Mouse (Mus musculus) MEL (cell line): ENCODE results near the gene Fmo5. TPM values are rescaled to one million over a fixed set of nuclear protein-coding genes. Genes with fewer than 3 reads are reported as not detected.

Experiments used
- DNase-seq: peaks from one replicate; pipeline ENCODE4 v3.0.0; 2011; ENCODE audit warnings: low read depth, low spot score
- H3K27ac ChIP-seq: 2 replicates; pipeline ENCODE4 v1.5.1; 2012; ENCODE audit warnings: low read depth, mild to moderate bottlenecking, control low read depth, low read length, moderate library complexity; ENCODE audit not compliant: control insufficient read depth
- H3K27me3 ChIP-seq, 2 experiments: fragments of 150-350 bp in 1 of 2; sonication (generic) in 1 of 2; 2 replicates each; pipeline ENCODE4 v1.6.1; 2012; ENCODE audit warnings: low read length in 2 of 2, mild to moderate bottlenecking in 2 of 2, improper control_type of control experiment in 1 of 2, moderate library complexity in 1 of 2; ENCODE audit not compliant: insufficient read depth in 2 of 2, control insufficient read depth in 1 of 2
- H3K36me3 ChIP-seq, 2 experiments: 2 replicates each; pipeline ENCODE4 v1.6.1; 2012 to 2014; ENCODE audit warnings: low read length in 2 of 2, improper control_type of control experiment in 1 of 2, inconsistent platforms in 1 of 2, mild to moderate bottlenecking in 1 of 2; ENCODE audit not compliant: insufficient read depth in 2 of 2, control insufficient read depth in 1 of 2
- H3K4me1 ChIP-seq, 2 experiments: fragments of 150-350 bp in 1 of 2; sonication (generic) in 1 of 2; 2 replicates each; pipeline ENCODE4 v1.6.1; 2012; ENCODE audit warnings: low read length in 2 of 2, improper control_type of control experiment in 1 of 2, mild to moderate bottlenecking in 1 of 2; ENCODE audit not compliant: insufficient read depth in 2 of 2, control insufficient read depth in 1 of 2
- H3K4me3 ChIP-seq, 2 experiments: fragments of 150-350 bp in 1 of 2; sonication (generic) in 1 of 2; 2 replicates each; pipeline ENCODE4 v1.5.1; 2012; ENCODE audit warnings: low read depth in 2 of 2, low read length in 2 of 2, mild to moderate bottlenecking in 2 of 2, moderate library complexity in 2 of 2, control low read depth in 1 of 2, improper control_type of control experiment in 1 of 2; ENCODE audit not compliant: control insufficient read depth in 1 of 2, insufficient read depth in 1 of 2
- H3K79me2 ChIP-seq: 2 replicates; pipeline ENCODE4 v1.6.1; 2012; ENCODE audit warnings: mild to moderate bottlenecking, low read length, moderate library complexity; ENCODE audit not compliant: control insufficient read depth, poor library complexity, insufficient read depth
- H3K9ac ChIP-seq: 2 replicates; pipeline ENCODE4 v1.6.1; 2012; ENCODE audit warnings: low read depth, mild to moderate bottlenecking, control low read depth, low read length, moderate library complexity; ENCODE audit not compliant: control insufficient read depth, poor library complexity, severe bottlenecking
- H3K9me3 ChIP-seq: fragments of 150-350 bp; sonication (generic); replicated peaks from 2 replicates; pipeline ENCODE4 v1.6.1; 2012; ENCODE audit warnings: mild to moderate bottlenecking, low read length, improper control_type of control experiment, moderate library complexity; ENCODE audit not compliant: insufficient read depth
- BHLHE40 ChIP-seq: IDR thresholded peaks from 2 replicates; pipeline ENCODE4 v1.6.1; 2012; ENCODE audit warnings: low read depth, mild to moderate bottlenecking, inconsistent platforms, low read length, improper control_type of control experiment, borderline replicate concordance
- CHD1 ChIP-seq: IDR thresholded peaks from 2 replicates; pipeline ENCODE4 v1.6.1; 2012; ENCODE audit warnings: low read depth, mild to moderate bottlenecking, inconsistent platforms, low read length, improper control_type of control experiment
- CHD2 ChIP-seq: IDR thresholded peaks from 2 replicates; pipeline ENCODE4 v1.6.1; 2011; ENCODE audit warnings: low read length, improper control_type of control experiment
- CTCF ChIP-seq, 3 experiments: IDR thresholded peaks in 2 of 3; conservative IDR thresholded peaks in 1 of 3; 2 replicates each; pipeline ENCODE4 v1.5.1; 2011 to 2012; ENCODE audit warnings: low read length in 3 of 3, low read depth in 2 of 3, mild to moderate bottlenecking in 2 of 3, improper control_type of control experiment in 1 of 3, inconsistent platforms in 1 of 3, mixed read lengths in 1 of 3, moderate library complexity in 1 of 3; ENCODE audit not compliant: control insufficient read depth in 1 of 3, insufficient read depth in 1 of 3, poor library complexity in 1 of 3, severe bottlenecking in 1 of 3
- E2F4 ChIP-seq: IDR thresholded peaks from 2 replicates; pipeline ENCODE4 v1.6.1; 2011; ENCODE audit warnings: low read depth, low read length, improper control_type of control experiment, borderline replicate concordance
- ELF1 ChIP-seq: IDR thresholded peaks from 2 replicates; pipeline ENCODE4 v1.6.1; 2014; ENCODE audit warnings: low read depth, mild to moderate bottlenecking, inconsistent platforms, low read length, improper control_type of control experiment, moderate library complexity
- EP300 ChIP-seq, 2 experiments: IDR thresholded peaks; 2 replicates each; pipeline ENCODE4 v1.6.1; 2011; ENCODE audit warnings: improper control_type of control experiment in 2 of 2, low read length in 2 of 2, low read depth in 1 of 2, mild to moderate bottlenecking in 1 of 2
- ETS1 ChIP-seq: IDR thresholded peaks from 2 replicates; pipeline ENCODE4 v1.6.1; 2012; ENCODE audit warnings: low read depth, mild to moderate bottlenecking, inconsistent platforms, low read length, improper control_type of control experiment, moderate library complexity
- GABPA ChIP-seq: IDR thresholded peaks from 2 replicates; pipeline ENCODE4 v1.6.1; 2012; ENCODE audit warnings: low read depth, mild to moderate bottlenecking, inconsistent platforms, low read length, improper control_type of control experiment, moderate library complexity
- GATA1 ChIP-seq: IDR thresholded peaks from 2 replicates; pipeline ENCODE4 v1.6.1; 2011; ENCODE audit warnings: low read depth, low read length, improper control_type of control experiment
- HCFC1 ChIP-seq: IDR thresholded peaks from 2 replicates; pipeline ENCODE4 v1.6.1; 2012; ENCODE audit warnings: low read depth, mild to moderate bottlenecking, inconsistent platforms, low read length, improper control_type of control experiment, moderate library complexity
- JUND ChIP-seq: IDR thresholded peaks from 2 replicates; pipeline ENCODE4 v1.6.1; 2011; ENCODE audit warnings: low read depth, mild to moderate bottlenecking, improper control_type of control experiment, low read length
- KAT2A ChIP-seq: conservative IDR thresholded peaks from 2 replicates; pipeline ENCODE4 v1.6.1; 2012; ENCODE audit warnings: low read depth, low read length, improper control_type of control experiment, inconsistent platforms
- MAFK ChIP-seq: IDR thresholded peaks from 2 replicates; pipeline ENCODE4 v1.6.1; 2011; ENCODE audit warnings: low read depth, mild to moderate bottlenecking, low read length, improper control_type of control experiment, borderline replicate concordance
- MAX ChIP-seq: IDR thresholded peaks from 2 replicates; pipeline ENCODE4 v1.6.1; 2011; ENCODE audit warnings: low read length, improper control_type of control experiment
- MAZ ChIP-seq: IDR thresholded peaks from 2 replicates; pipeline ENCODE4 v1.6.1; 2012; ENCODE audit warnings: low read depth, mild to moderate bottlenecking, inconsistent platforms, low read length, improper control_type of control experiment
- MEF2A ChIP-seq: IDR thresholded peaks from 2 replicates; pipeline ENCODE4 v1.6.1; 2014; ENCODE audit warnings: low read depth, mild to moderate bottlenecking, inconsistent platforms, low read length, improper control_type of control experiment; ENCODE audit not compliant: poor library complexity, insufficient replicate concordance, severe bottlenecking; ENCODE audit errors: extremely low read depth
- MXI1 ChIP-seq: IDR thresholded peaks from 2 replicates; pipeline ENCODE4 v1.6.1; 2011; ENCODE audit warnings: mild to moderate bottlenecking, low read depth, low read length, improper control_type of control experiment
- MYC ChIP-seq: IDR thresholded peaks from 2 replicates; pipeline ENCODE4 v1.6.1; 2011; ENCODE audit warnings: low read depth, mild to moderate bottlenecking, low read length, improper control_type of control experiment, moderate library complexity
- NELFE ChIP-seq: IDR thresholded peaks from 2 replicates; pipeline ENCODE4 v1.6.1; 2011; ENCODE audit warnings: low read depth, low read length, improper control_type of control experiment
- NRF1 ChIP-seq: IDR thresholded peaks from 2 replicates; pipeline ENCODE4 v1.6.1; 2014; ENCODE audit warnings: low read depth, mild to moderate bottlenecking, inconsistent platforms, low read length, improper control_type of control experiment, moderate library complexity; ENCODE audit not compliant: poor library complexity, insufficient read depth, severe bottlenecking
- POLR2A ChIP-seq, 2 experiments: IDR thresholded peaks; 2 replicates each; pipeline ENCODE4 v1.6.1; 2011 to 2012; ENCODE audit warnings: low read length in 2 of 2, mild to moderate bottlenecking in 2 of 2, control low read depth in 1 of 2, improper control_type of control experiment in 1 of 2, low read depth in 1 of 2, moderate library complexity in 1 of 2; ENCODE audit not compliant: control insufficient read depth in 1 of 2, insufficient read depth in 1 of 2, poor library complexity in 1 of 2
- POLR2AphosphoS2 ChIP-seq: IDR thresholded peaks from 2 replicates; pipeline ENCODE4 v1.6.1; 2011; ENCODE audit warnings: low read length, improper control_type of control experiment
- POLR2AphosphoS5 ChIP-seq: IDR thresholded peaks from 2 replicates; pipeline ENCODE4 v1.6.1; 2012; ENCODE audit warnings: low read depth, borderline replicate concordance, mild to moderate bottlenecking, inconsistent platforms, low read length, moderate library complexity, mixed read lengths
- RAD21 ChIP-seq: IDR thresholded peaks from 2 replicates; pipeline ENCODE4 v1.6.1; 2011; ENCODE audit warnings: mild to moderate bottlenecking, low read depth, low read length, improper control_type of control experiment
- RCOR1 ChIP-seq: IDR thresholded peaks from 2 replicates; pipeline ENCODE4 v1.6.1; 2012; ENCODE audit warnings: low read depth, mild to moderate bottlenecking, inconsistent platforms, low read length, improper control_type of control experiment
- SIN3A ChIP-seq: IDR thresholded peaks from 2 replicates; pipeline ENCODE4 v1.6.1; 2012; ENCODE audit warnings: low read length, improper control_type of control experiment, inconsistent platforms
- SMC3 ChIP-seq: IDR thresholded peaks from 2 replicates; pipeline ENCODE4 v1.6.1; 2011; ENCODE audit warnings: low read depth, low read length, improper control_type of control experiment
- TAL1 ChIP-seq: IDR thresholded peaks from 2 replicates; pipeline ENCODE4 v1.6.1; 2012; ENCODE audit warnings: mild to moderate bottlenecking, inconsistent platforms, low read length, moderate library complexity, mixed read lengths
- TBP ChIP-seq: IDR thresholded peaks from 2 replicates; pipeline ENCODE4 v1.8.0; 2011; ENCODE audit warnings: low read depth, low read length, improper control_type of control experiment
- TCF12 ChIP-seq: IDR thresholded peaks from 2 replicates; pipeline ENCODE4 v1.6.1; 2014; ENCODE audit warnings: low read depth, mild to moderate bottlenecking, inconsistent platforms, low read length, improper control_type of control experiment, moderate library complexity
- UBTF ChIP-seq: IDR thresholded peaks from 2 replicates; pipeline ENCODE4 v1.6.1; 2012; ENCODE audit warnings: low read depth, mild to moderate bottlenecking, inconsistent platforms, low read length, improper control_type of control experiment, moderate library complexity, borderline replicate concordance; ENCODE audit not compliant: insufficient read depth
- ZC3H11A ChIP-seq: IDR thresholded peaks from 2 replicates; pipeline ENCODE4 v1.6.1; 2012; ENCODE audit warnings: low read depth, mild to moderate bottlenecking, inconsistent platforms, low read length, improper control_type of control experiment
- ZKSCAN1 ChIP-seq: IDR thresholded peaks from 2 replicates; pipeline ENCODE4 v1.6.1; 2012; ENCODE audit warnings: low read depth, mild to moderate bottlenecking, inconsistent platforms, low read length, improper control_type of control experiment, moderate library complexity
- ZMIZ1 ChIP-seq: IDR thresholded peaks from 2 replicates; pipeline ENCODE4 v1.6.1; 2012; ENCODE audit warnings: low read depth, mild to moderate bottlenecking, inconsistent platforms, low read length, improper control_type of control experiment, moderate library complexity
- polyA plus RNA-seq, 2 experiments: library from polyadenylated mRNA; stranded (reverse) in 1 of 2; unstranded in 1 of 2; fragments of >175 nt in 1 of 2; fragments of >200 nt in 1 of 2; gene quantifications; 2 replicates each; pipeline versions ENCODE4 v1.2.1 to v1.2.4; 2012; ENCODE audit warnings: low replicate concordance in 2 of 2, low read depth in 1 of 2; ENCODE audit not compliant: insufficient read length in 2 of 2, insufficient read depth in 1 of 2, missing spikeins in 1 of 2
- total RNA-seq: library from RNA; depleted of rRNA; stranded (reverse); fragments of 300-350 nt; gene quantifications from 2 replicates; pipeline ENCODE4 v1.2.3, GENCODE M21; 2012

Gene Fmo5
- total and polyA plus RNA-seq, 3 experiments: 0.12 to 0.39 TPM; not detected in 1

DNA sequence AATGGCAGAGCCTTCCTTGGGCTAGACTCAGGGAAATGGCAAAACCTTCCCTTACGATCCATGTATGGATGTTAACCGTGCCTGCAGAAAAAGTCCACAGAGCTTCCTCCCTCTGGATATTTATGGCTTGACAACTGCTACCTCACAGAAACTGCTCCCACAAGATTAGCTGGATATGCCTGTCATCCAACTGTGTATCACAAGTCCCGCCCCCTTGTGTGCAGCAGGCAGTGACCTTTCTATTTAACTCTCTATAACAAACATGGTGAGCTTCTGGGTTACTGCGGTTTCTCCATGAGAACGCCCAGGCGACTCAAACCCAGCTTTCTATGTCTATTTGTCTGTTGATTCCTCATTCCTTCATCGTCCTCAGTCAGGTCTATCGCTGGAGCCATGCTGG, 10.7 kb upstream of the Fmo5 start:
- Histone ChIP-seq H3K27me3 (peaks cover 10 to 11% of the 10 kb centered on the region in 2 experiments; a peak in 3 of 4 replicates), H3K4me1 (peaks cover 3 to 5% of the 10 kb centered on the region in 2 experiments; a peak in 2 of 4 replicates), H3K9ac (peak overlapping the region; percentile 3), H3K79me2 (no peaks in the 10 kb centered on the region), H3K36me3 (peaks cover 0 to 5% of the 10 kb centered on the region in 2 experiments; a peak in 2 of 4 replicates), H3K9me3 (no peaks in the 10 kb centered on the region), H3K27ac (no peak overlapping the region), H3K4me3 (peak overlapping the region; percentile 54 to 64)
- peak; percentile 86 for DNase-seq
- no peak for TF ChIP-seq GATA1
- TF ChIP-seq TCF12: no peak
- TF ChIP-seq MXI1: no peak
- peak; percentile 44; the same call in 1 of the 2 replicates for TF ChIP-seq E2F4
- TF ChIP-seq SMC3: no peak
- TF ChIP-seq MAX: no peak
- TF ChIP-seq UBTF: no peak
- TF ChIP-seq TBP: no peak
- TF ChIP-seq TAL1: no peak
- no peak for TF ChIP-seq ZC3H11A
- no peak for TF ChIP-seq HCFC1
- no peak for TF ChIP-seq RAD21
- TF ChIP-seq NELFE: 0 out of 2 replicates have a peak, but pooled peaks have one; percentile 22
- TF ChIP-seq ETS1: 0 out of 2 replicates have a peak, but pooled peaks have one; percentile 36
- no peak for TF ChIP-seq MAFK
- TF ChIP-seq BHLHE40: 0 out of 2 replicates have a peak, but pooled peaks have one; percentile 16
- no peak for TF ChIP-seq POLR2AphosphoS5
- no peak for TF ChIP-seq MEF2A
- TF ChIP-seq CHD1: no peak
- 0 out of 2 replicates have a peak, but pooled peaks have one; percentile 22 for TF ChIP-seq RCOR1
- TF ChIP-seq NRF1: 0 out of 2 replicates have a peak, but pooled peaks have one; percentile 11
- no peak for TF ChIP-seq ZMIZ1
- TF ChIP-seq SIN3A: no peak; the same call in 1 of the 2 replicates
- TF ChIP-seq POLR2AphosphoS2: no peak
- no peak for TF ChIP-seq JUND
- TF ChIP-seq POLR2A (IDR thresholded peaks at IDR 0.05; ENCODE audit: control insufficient read depth in 1 of 2, insufficient read depth in 1 of 2, low read depth in 1 of 2, low read length in 2 of 2, poor library complexity in 1 of 2): 0 out of 4 replicates have a peak, but pooled peaks of 1 of the 2 experiments have one; percentile 26
- TF ChIP-seq EP300 (IDR thresholded peaks at IDR 0.05; ENCODE audit: low read depth in 1 of 2, low read length in 2 of 2): 0 out of 4 replicates have a peak, but pooled peaks of 1 of the 2 experiments have one; percentile 21
- no peak for TF ChIP-seq ZKSCAN1
- TF ChIP-seq CTCF (IDR thresholded peaks at IDR 0.05 in 2 of 3, conservative IDR thresholded peaks at IDR 0.05 in 1 of 3; ENCODE audit: control insufficient read depth in 1 of 3, insufficient read depth in 1 of 3, low read depth in 2 of 3, low read length in 3 of 3, poor library complexity in 1 of 3, severe bottlenecking in 1 of 3): no peak
- no peak for TF ChIP-seq GABPA
- TF ChIP-seq CHD2: peak; percentile 12; the same call in 1 of the 2 replicates
- no peak for TF ChIP-seq MYC
- TF ChIP-seq KAT2A: no peak
- TF ChIP-seq ELF1: no peak
- TF ChIP-seq MAZ: no peak
